Mouse (Mus musculus) erythroblast, embryonic 14.5 days (primary cell): ENCODE data around the gene Lemd2. TPM values are rescaled to one million over a fixed set of nuclear protein-coding genes. Genes with fewer than 3 reads are reported as not detected.

Source experiments
- H3K27me3 ChIP-seq: 2 replicates; pipeline ENCODE4 v1.6.1; 2012; ENCODE audit warnings: inconsistent platforms; ENCODE audit not compliant: control insufficient read depth
- H3K36me3 ChIP-seq: 2 replicates; pipeline ENCODE4 v1.6.1; 2012; ENCODE audit warnings: mild to moderate bottlenecking, inconsistent platforms; ENCODE audit not compliant: control insufficient read depth
- H3K4me1 ChIP-seq: 2 replicates; pipeline ENCODE4 v1.6.1; 2012; ENCODE audit warnings: inconsistent platforms; ENCODE audit not compliant: control insufficient read depth
- H3K4me3 ChIP-seq: replicated peaks from 2 replicates; pipeline ENCODE3; 2012; ENCODE audit warnings: moderate library complexity, mild to moderate bottlenecking, inconsistent platforms
- H3K9me3 ChIP-seq: 2 replicates; pipeline ENCODE4 v1.6.1; 2012; ENCODE audit warnings: low read length, inconsistent platforms, mixed read lengths; ENCODE audit not compliant: control insufficient read depth
- GATA1 ChIP-seq: IDR thresholded peaks from 2 replicates; pipeline ENCODE4 v1.6.1; 2012; ENCODE audit warnings: low read length, inconsistent platforms, mixed read lengths
- TAL1 ChIP-seq: IDR thresholded peaks from 3 replicates; pipeline ENCODE4 v1.6.1; 2012; ENCODE audit warnings: low read length, inconsistent platforms, mixed read lengths
- polyA plus RNA-seq: library from polyadenylated mRNA; stranded (reverse); fragments of >175 nt; gene quantifications from 2 replicates; pipeline ENCODE4 v1.2.3, GENCODE M21; 2012

The Lemd2 gene
- polyA plus RNA-seq, 1 experiment, result 6.5 TPM

DNA sequence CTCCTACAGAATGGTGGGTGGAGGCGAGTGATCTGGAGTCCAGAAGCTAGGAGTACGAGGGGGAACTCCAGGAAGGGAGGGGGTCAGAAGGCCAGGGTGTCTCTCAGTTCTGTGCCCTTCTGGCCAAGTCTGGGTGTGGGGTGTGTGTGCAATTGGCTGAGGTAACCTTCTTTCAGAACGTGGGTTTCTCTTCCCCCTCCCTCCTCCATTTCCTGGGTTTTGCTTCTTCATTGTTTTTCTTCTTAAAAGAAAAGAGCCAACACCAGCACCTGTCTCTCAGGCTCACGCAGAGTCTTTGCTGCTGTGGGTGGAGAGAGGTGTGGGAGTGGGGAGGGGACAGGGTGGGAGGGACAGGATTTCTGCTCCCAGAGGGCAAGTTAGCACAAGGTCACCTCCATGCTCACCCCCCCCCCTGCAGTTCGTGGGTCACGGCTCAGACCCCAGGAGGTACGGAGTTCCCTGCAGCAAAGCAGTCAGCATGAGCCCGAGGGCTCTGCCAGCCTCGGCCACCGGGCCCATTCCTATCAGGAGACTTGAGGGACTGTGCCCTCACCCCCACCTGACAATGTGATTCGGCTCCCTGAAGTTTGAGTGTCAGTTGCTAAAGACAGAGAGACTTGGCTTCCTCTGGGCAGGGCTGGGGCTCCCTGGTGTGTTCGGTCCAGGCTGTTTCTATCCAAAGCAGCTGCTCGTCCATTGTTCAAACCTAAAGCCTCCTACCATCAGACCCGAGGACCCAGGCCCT is 25.6 kb upstream of the Lemd2 start:
- no peak overlapping the region for H3K4me3 ChIP-seq
- no peaks in the 10 kb centered on the region for H3K4me1 ChIP-seq
- H3K27me3 ChIP-seq, result no peaks in the 10 kb centered on the region; the same call in 1 of the 2 replicates
- TF ChIP-seq GATA1 (no peak), TAL1 (no peak)
- no peaks in the 10 kb centered on the region for H3K36me3 ChIP-seq
- H3K9me3 ChIP-seq, result peaks cover 4% of the 10 kb centered on the region

DNA sequence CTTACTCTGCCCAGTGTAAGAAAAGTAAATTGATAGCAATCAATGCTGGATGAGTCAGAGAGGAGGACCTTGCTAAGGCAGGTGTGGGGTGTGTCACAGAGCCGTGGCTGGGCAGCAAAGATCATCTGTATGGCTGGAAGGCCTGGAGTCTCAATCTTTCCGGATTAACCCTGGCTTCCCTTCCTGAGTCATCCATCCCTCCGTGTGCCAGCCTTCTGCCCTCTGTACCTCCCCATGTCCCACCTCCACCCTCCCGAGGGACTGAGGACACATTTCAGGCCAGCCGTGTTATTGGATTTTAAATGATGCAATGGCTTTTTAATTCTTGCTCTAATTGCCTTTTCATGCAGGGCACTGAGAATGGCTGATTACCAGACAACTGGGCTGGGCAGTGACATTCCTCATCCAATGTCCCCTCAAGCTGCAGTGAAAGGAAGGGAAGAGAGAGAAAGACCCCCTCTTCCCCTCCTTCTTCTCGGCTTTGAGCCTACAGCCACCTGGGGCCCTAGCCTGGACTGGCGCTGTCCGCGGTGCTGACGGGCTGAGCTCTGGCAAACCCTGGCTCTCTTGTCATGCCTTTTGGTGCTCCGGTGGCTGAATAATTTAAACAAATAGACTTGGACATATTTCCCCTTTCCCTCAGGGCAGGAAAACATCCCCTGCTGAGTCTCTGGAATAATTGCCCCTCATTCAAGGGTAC is 24.1 kb upstream of the Lemd2 start:
- Histone ChIP-seq H3K27me3 (no peaks in the 10 kb centered on the region; the same call in 1 of the 2 replicates), H3K36me3 (no peaks in the 10 kb centered on the region), H3K4me1 (no peaks in the 10 kb centered on the region), H3K9me3 (no peaks in the 10 kb centered on the region), H3K4me3 (no peak overlapping the region)
- no peak for TF ChIP-seq TAL1
- no peak for TF ChIP-seq GATA1

DNA sequence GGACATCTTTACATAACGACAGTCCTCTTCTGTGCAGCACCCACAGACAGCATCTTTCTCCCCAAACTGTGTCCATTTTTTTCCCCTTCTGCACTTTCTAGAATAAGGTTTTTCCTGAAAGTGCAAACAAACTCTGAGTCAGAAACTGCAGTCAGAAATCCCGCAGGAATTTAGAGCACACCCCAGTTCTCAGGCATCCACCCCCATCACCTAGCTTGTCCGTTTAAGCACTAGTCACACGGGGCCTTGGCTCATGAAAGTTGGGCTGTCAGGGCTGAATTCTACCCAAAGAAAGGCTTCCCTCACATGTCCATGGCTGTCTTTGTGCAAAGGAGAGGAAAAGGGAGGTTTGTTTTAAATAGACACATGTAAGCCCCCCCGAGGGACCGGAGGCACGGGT is 23.0 kb upstream of the Lemd2 start:
- Histone ChIP-seq H3K4me3 (no peak overlapping the region), H3K9me3 (peaks cover 7% of the 10 kb centered on the region), H3K36me3 (no peaks in the 10 kb centered on the region), H3K27me3 (no peaks in the 10 kb centered on the region; the same call in 1 of the 2 replicates), H3K4me1 (no peaks in the 10 kb centered on the region)
- TF ChIP-seq GATA1 (no peak), TAL1 (no peak)

DNA sequence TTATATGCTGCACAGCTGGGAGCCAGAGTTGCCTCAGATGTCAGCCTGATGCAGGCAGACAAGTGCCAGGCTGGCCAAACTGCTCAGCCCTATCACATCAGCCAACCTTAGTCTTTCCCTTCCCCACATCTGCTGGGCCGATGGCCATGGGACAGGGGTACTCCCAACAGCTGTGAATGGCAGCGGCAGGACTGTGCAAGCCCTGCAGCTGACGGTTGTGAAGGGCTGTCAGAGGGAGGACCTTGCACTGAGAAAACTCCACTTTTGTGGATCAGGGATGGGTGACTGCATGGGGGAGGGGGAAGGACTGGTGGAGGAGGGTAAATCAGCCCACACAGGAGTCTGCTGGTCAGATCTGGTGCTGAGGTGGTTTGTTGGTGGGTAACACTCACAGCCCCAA is 22.4 kb upstream of the Lemd2 start:
- Histone ChIP-seq H3K36me3 (no peaks in the 10 kb centered on the region), H3K27me3 (no peaks in the 10 kb centered on the region; the same call in 1 of the 2 replicates), H3K4me3 (no peak overlapping the region), H3K4me1 (no peaks in the 10 kb centered on the region), H3K9me3 (peaks cover 8% of the 10 kb centered on the region)
- TF ChIP-seq TAL1 (no peak), GATA1 (no peak)

DNA sequence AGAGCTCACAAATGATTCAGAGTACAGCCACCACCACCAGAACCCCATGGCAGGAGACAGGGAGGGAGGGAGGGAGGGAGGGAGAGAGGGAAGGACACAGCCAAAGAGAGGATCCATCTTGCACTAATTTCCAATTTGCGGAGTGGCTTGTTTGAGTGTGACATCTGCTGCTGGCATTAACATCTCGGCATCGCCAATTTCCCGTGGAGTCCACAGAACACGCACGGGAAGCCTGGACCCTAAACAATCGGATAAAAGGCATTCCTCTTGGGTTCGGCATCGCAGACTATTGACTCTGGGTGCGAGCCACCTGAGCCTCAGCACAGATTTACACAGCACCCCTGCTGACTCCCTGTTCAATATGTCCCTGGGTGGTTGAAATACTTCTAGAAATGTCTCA is 21.5 kb upstream of the Lemd2 start:
- TF ChIP-seq GATA1, result no peak
- no peak for TF ChIP-seq TAL1
- Histone ChIP-seq H3K36me3 (no peaks in the 10 kb centered on the region), H3K4me3 (no peak overlapping the region), H3K27me3 (no peaks in the 10 kb centered on the region; the same call in 1 of the 2 replicates), H3K9me3 (peaks cover 8% of the 10 kb centered on the region), H3K4me1 (no peaks in the 10 kb centered on the region)

DNA sequence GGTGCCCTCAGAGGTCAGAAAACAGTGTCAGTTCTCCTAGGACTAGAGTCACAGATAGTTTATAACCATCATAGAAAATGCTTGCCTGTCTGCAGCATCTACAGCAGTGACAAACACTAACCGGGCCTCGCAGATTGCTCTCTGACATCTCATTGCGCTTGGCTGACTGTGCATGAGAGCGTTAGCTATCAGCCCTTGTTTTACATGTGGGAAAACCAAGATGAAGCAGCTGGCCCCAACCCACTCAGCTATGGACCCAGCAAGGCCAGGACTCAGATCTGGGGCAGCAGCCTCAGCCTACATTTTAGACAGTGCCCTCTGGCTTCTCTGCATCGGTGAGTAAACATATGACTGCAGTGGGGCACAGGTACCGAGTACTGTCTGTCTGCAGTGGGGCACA is 19.6 kb upstream of the Lemd2 start:
- Histone ChIP-seq H3K27me3 (no peaks in the 10 kb centered on the region; the same call in 1 of the 2 replicates), H3K4me3 (no peak overlapping the region), H3K4me1 (no peaks in the 10 kb centered on the region), H3K9me3 (peaks cover 8% of the 10 kb centered on the region), H3K36me3 (no peaks in the 10 kb centered on the region)
- TF ChIP-seq TAL1 (no peak), GATA1 (no peak)

DNA sequence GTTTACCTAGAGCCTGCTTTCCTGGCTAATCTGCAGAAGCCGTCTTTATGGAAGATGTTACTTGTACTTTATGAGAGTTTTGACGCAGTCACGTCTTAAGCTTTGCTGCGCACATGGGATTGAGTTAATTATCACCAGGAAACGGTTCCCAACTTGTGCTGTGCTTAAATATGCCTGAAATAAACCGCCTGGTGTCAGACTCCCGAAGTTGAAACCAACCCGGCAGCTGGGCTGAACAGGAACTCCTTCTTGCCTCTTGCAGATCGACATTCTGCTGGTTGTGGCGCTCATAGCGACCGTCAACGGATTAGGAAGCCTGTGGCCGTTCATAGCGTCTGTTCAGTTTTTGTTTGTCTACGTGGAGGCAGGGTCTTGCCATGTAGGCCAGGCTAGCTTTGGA is 17.3 kb upstream of the Lemd2 start:
- H3K9me3 ChIP-seq, result peaks cover 8% of the 10 kb centered on the region
- no peak overlapping the region for H3K4me3 ChIP-seq
- H3K4me1 ChIP-seq, result no peaks in the 10 kb centered on the region
- TF ChIP-seq TAL1 (no peak), GATA1 (no peak)
- H3K27me3 ChIP-seq, result peaks cover 3% of the 10 kb centered on the region; the same call in 1 of the 2 replicates
- H3K36me3 ChIP-seq, result no peaks in the 10 kb centered on the region

DNA sequence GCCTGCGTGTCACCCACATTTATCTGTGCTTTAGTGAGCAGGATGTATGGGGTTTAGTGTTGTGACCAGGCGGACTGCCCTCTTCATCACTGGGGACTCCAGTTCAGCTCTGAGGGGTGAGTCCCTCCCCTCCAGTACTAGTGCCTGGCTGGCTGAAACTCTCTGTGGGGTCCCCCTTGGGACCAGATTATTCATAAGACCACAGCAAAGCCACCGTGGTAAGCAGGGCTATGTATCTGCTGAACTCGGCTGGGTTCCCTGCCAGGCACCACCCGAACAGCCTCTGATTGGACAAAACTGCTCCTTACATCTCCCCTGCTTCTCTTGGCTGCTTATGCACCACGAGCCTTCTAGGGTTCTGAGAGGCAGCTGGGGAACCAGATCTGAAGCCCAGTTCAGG is 14.6 kb upstream of the Lemd2 start:
- Histone ChIP-seq H3K36me3 (no peaks in the 10 kb centered on the region), H3K27me3 (peaks cover 3% of the 10 kb centered on the region; the same call in 1 of the 2 replicates), H3K9me3 (peaks cover 8% of the 10 kb centered on the region), H3K4me3 (no peak overlapping the region), H3K4me1 (no peaks in the 10 kb centered on the region)
- TF ChIP-seq GATA1 (no peak), TAL1 (no peak)

DNA sequence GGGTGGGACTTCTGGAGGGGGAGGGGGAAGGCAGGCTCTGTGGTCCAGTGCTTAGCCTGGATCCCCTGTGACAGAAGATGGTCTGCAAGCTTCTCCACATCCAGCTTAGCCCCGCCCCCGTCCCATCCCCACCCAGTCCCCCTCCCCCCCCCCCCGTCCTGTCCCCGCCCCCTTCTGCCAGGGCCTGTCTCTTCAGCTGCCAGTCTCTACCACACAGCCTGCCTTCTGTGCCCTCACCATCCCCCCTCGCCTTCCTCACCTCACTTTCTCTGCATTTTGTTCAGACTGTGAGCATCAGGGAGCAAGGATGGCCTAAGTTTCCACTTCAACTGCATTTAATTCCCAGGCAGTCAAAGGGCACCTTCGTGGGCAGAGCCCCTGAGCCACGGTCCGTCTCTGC is 14.1 kb upstream of the Lemd2 start:
- TF ChIP-seq GATA1, result no peak
- no peak for TF ChIP-seq TAL1
- H3K4me1 ChIP-seq, result no peaks in the 10 kb centered on the region
- no peak overlapping the region for H3K4me3 ChIP-seq
- H3K36me3 ChIP-seq, result no peaks in the 10 kb centered on the region
- peaks cover 3% of the 10 kb centered on the region; the same call in 1 of the 2 replicates for H3K27me3 ChIP-seq
- peaks cover 8% of the 10 kb centered on the region for H3K9me3 ChIP-seq
